Mouse (Mus musculus) small intestine, adult 2 months (tissue): Measurements from ENCODE around the gene Nfib.

ENCODE experiments used
- CTCF ChIP-seq: fragments of 200-500 bp; IDR thresholded peaks from 2 replicates; pipeline ENCODE4 v1.5.1; 2012; ENCODE audit warnings: low read depth, mild to moderate bottlenecking, control low read depth, inconsistent platforms, low read length, moderate library complexity, mixed read lengths; ENCODE audit not compliant: insufficient replicate concordance, insufficient read length; ENCODE audit errors: extremely low read depth
- POLR2A ChIP-seq: fragments of 200-500 bp; IDR thresholded peaks from 2 replicates; pipeline ENCODE4 v1.6.1; 2012; ENCODE audit warnings: low read depth, mild to moderate bottlenecking, control low read depth, inconsistent platforms, low read length, moderate library complexity

DNA sequence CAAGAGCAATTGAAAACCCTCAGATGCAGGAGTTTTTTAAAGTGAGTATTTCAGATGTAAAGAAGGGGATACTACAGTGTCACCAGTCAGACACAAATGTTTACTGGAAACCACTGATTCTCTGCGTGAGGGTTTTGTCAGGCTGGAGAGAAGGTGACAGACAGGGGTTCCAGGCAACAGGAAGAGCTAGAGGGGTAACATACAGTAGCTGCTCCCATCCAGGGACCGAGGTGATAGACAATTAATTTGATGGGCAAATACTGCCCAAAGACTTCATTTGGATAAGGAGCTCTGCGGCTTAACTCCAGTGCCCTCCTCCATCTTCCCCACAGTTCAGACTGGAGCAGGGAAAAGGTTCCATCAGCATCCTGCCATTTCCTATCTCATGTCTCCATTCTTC lies 42.9 kb downstream of the Nfib start:
- no peak for TF ChIP-seq CTCF
- no peak for TF ChIP-seq POLR2A
